Mouse (Mus musculus) limb, embryonic 15.5 days (tissue): Measurements from ENCODE around the gene 1700080E11Rik. TPM values are rescaled to one million over a fixed set of nuclear protein-coding genes. Genes with fewer than 3 reads are reported as not detected.

Experiments used
- ATAC-seq: fragments of 200-750 bp; cut with Nextera tagmentation; 2 replicates; pipeline ENCODE4 v1.8.0; 2017; ENCODE audit warnings: low read depth, moderate TSS enrichment; ENCODE audit not compliant: insufficient number of reproducible peaks, low FRiP score, low TSS enrichment
- H3K27ac ChIP-seq: fragments of 300-500 bp; sonication (generic); 2 replicates; pipeline ENCODE4 v1.5.1; 2015; ENCODE audit warnings: moderate library complexity, mild to moderate bottlenecking, inconsistent platforms
- H3K27me3 ChIP-seq: fragments of 300-500 bp; sonication (generic); 2 replicates; pipeline ENCODE4 v1.6.1; 2015; ENCODE audit warnings: inconsistent platforms
- H3K36me3 ChIP-seq: fragments of 300-500 bp; sonication (generic); 2 replicates; pipeline ENCODE4 v1.6.1; 2015; ENCODE audit warnings: inconsistent platforms
- H3K4me1 ChIP-seq: fragments of 300-500 bp; sonication (generic); 2 replicates; pipeline ENCODE4 v1.6.1; 2015; ENCODE audit warnings: inconsistent platforms
- H3K4me2 ChIP-seq: fragments of 300-500 bp; sonication (generic); 2 replicates; pipeline ENCODE4 v1.6.1; 2015; ENCODE audit warnings: mild to moderate bottlenecking, inconsistent platforms
- H3K4me3 ChIP-seq: fragments of 300-500 bp; sonication (generic); 2 replicates; pipeline ENCODE4 v1.5.1; 2015; ENCODE audit warnings: mild to moderate bottlenecking, inconsistent platforms
- H3K9ac ChIP-seq: fragments of 300-500 bp; sonication (generic); 2 replicates; pipeline ENCODE4 v1.6.1; 2015; ENCODE audit warnings: inconsistent platforms
- H3K9me3 ChIP-seq: fragments of 300-500 bp; sonication (generic); 2 replicates; pipeline ENCODE4 v1.6.1; 2016; ENCODE audit warnings: inconsistent platforms
- WGBS: fragments of 180-500 bp; shearing (Covaris S2); methylation state at CpG from one replicate; pipeline ENCODE4 v1.1.7; 2015; 5-methylcytosine and 5-hydroxymethylcytosine counted together
- polyA plus RNA-seq: library from polyadenylated mRNA; unstranded; fragments of >200 nt; fragmentation: Nextera tagmentation; extraction: Ambion mirVana; gene quantifications from 2 replicates; pipeline ENCODE4 v1.2.1, GENCODE M21; 2015

1700080E11Rik gene
- polyA plus RNA-seq, 1 experiment from 2014 or later: not detected

GRCm38 (mm10) chr9:105100807-105101570 lies 43.9 kb downstream of the 1700080E11Rik start:
- 41% methylated on average over 15 of the region's 15 CpGs for WGBS
- ATAC-seq: no peak

More at GRCm38 (mm10) chr9:105100807-105101570, 43.9 kb downstream of the 1700080E11Rik start:
- Histone ChIP-seq H3K27ac (no peak overlapping the region), H3K4me2 (no peak overlapping the region), H3K9ac (no peak overlapping the region), H3K4me1 (no peaks in the 10 kb centered on the region), H3K9me3 (no peaks in the 10 kb centered on the region), H3K4me3 (no peak overlapping the region), H3K36me3 (no peaks in the 10 kb centered on the region), H3K27me3 (no peaks in the 10 kb centered on the region)

Other genes with a start within 250 kb of the 1700080E11Rik start
- gene Mrpl3, start 91.9 kb downstream of the 1700080E11Rik start, polyA plus RNA-seq: 83.7 and 96.3 TPM in 2 replicates
- gene Nudt16, start 13.3 kb downstream of the 1700080E11Rik start, polyA plus RNA-seq: 11.1 and 11.9 TPM in 2 replicates